Mouse (Mus musculus) liver, embryonic 14 days (tissue): ENCODE measurements around the gene Bgn. TPM values are rescaled to one million over a fixed set of nuclear protein-coding genes. Genes with fewer than 3 reads are reported as not detected.

ENCODE experiments used
- polyA plus RNA-seq: library from polyadenylated mRNA; depleted of rRNA; stranded (reverse); fragments of >200 nt; gene quantifications from 2 replicates; pipeline ENCODE4 v1.2.3, GENCODE M21; 2012; rRNA removed

Gene Bgn
- polyA plus RNA-seq, result 16.4 and 17.4 TPM in 2 replicates

GRCm38 (mm10) chrX:73483484-73483810 lies at the start of gene Bgn:
TSS of gene Bgn (plus strand) at chrX:73483602.

GRCm38 (mm10) chrX:73435252-73435651 lies 48.1 kb upstream of the Bgn start, which contains the start of gene Trex2:
TSS of gene Trex2 (minus strand) at chrX:73435344.

GRCm38 (mm10) chrX:73458877-73459392 lies 24.5 kb upstream of the Bgn start, which contains the start of gene Haus7:
TSS of gene Haus7 (minus strand) at chrX:73459044.

Other genes starting within 250 kb of the Bgn start
- 0.24 and 0.32 TPM in 2 replicates for gene Xlr4c, start 240.5 kb upstream of the Bgn start, polyA plus RNA-seq
- gene Xlr3c, start 218.2 kb upstream of the Bgn start, polyA plus RNA-seq, result not detected in 2 replicates
- gene Xlr5a, start 190.6 kb upstream of the Bgn start, polyA plus RNA-seq, result 0.05 TPM in 1 of 2 replicates, not detected in the other
- gene Xlr5c, start 190.6 kb upstream of the Bgn start, polyA plus RNA-seq, result not detected in 2 replicates
- not detected in 2 replicates for gene Gm45015, start 146.8 kb upstream of the Bgn start, polyA plus RNA-seq
- gene Zfp275, start 141.0 kb upstream of the Bgn start, polyA plus RNA-seq, result 3.2 TPM in 2 replicates
- gene Gm18336, start 84.9 kb upstream of the Bgn start, polyA plus RNA-seq, result not detected in 2 replicates
- gene Zfp92, start 72.5 kb upstream of the Bgn start, polyA plus RNA-seq, result under 0.01 TPM in 1 of 2 replicates, not detected in the other
- 0.03 TPM in 1 of 2 replicates, not detected in the other for gene Trex2, start 48.3 kb upstream of the Bgn start, polyA plus RNA-seq
- 29.5 and 31.5 TPM in 2 replicates for gene Haus7, start 24.6 kb upstream of the Bgn start, polyA plus RNA-seq
- gene Atp2b3, start 19.5 kb downstream of the Bgn start, polyA plus RNA-seq, result 0.01 TPM in 1 of 2 replicates, not detected in the other
- 21.2 and 21.9 TPM in 2 replicates for gene Dusp9, start 155.8 kb downstream of the Bgn start, polyA plus RNA-seq
- 0.71 and 0.77 TPM in 2 replicates for gene Pnck, start 176.5 kb downstream of the Bgn start, polyA plus RNA-seq
- gene Slc6a8, start 189.5 kb downstream of the Bgn start, polyA plus RNA-seq, result 1.4 and 1.6 TPM in 2 replicates
- gene Bcap31, start 232.6 kb downstream of the Bgn start, polyA plus RNA-seq, result 42.7 and 50.5 TPM in 2 replicates
- 4.8 and 6.1 TPM in 2 replicates for gene Abcd1, start 233.0 kb downstream of the Bgn start, polyA plus RNA-seq